Mouse (Mus musculus) large intestine, adult 2 months (tissue): ENCODE results near the gene Hist1h2bh. TPM values are rescaled to one million over a fixed set of nuclear protein-coding genes. Genes with fewer than 3 reads are reported as not detected.
"Not testable (repeated sequence)": the region's sequence is repeated elsewhere in the genome, so short reads cannot be mapped to it uniquely, and the experiment has no call there.

Experiments used
- DNase-seq: peaks from one replicate; pipeline ENCODE4 v3.0.0-alpha.2; 2012; ENCODE audit warnings: low read depth, low spot score
- WGBS: fragments of 180-500 bp; shearing (Covaris S2); methylation state at CpG from one replicate; pipeline ENCODE4 v1.1.7; 2018; 5-methylcytosine and 5-hydroxymethylcytosine counted together
- polyA plus RNA-seq: library from polyadenylated mRNA; depleted of rRNA; stranded (reverse); fragments of >200 nt; gene quantifications from 2 replicates; pipeline ENCODE4 v1.2.3, GENCODE M21; 2012

Gene Hist1h2bh
- polyA plus RNA-seq, 1 experiment = 5.2 TPM

- DNase-seq = no peak
- 13% methylated on average over 9 of the region's 9 CpGs for WGBS
Observed at GRCm38 (mm10) chr13:23554393-23554792, 11.2 kb upstream of the Hist1h2bh start.

- DNase-seq = no peak
Observed at GRCm38 (mm10) chr13:23552962-23553361, 9.8 kb upstream of the Hist1h2bh start, which contains the start of gene Hist1h1d. TSS of gene Hist1h1d (plus strand) at chr13:23553262.

- 47% methylated on average over 8 of the region's 8 CpGs for WGBS
- no peak for DNase-seq
Observed at GRCm38 (mm10) chr13:23551931-23552914, 9.0 kb upstream of the Hist1h2bh start.

GRCm38 (mm10) chr13:23551146-23551834 lies 8.1 kb upstream of the Hist1h2bh start, which contains the start of gene Hist1h4f:
TSS of gene Hist1h4f (minus strand) at chr13:23551648.
- under 1% methylated on average over 47 of the region's 47 CpGs for whole genome bisulfite sequencing
- not testable (repeated sequence) for DNase-seq

GRCm38 (mm10) chr13:23550761-23551145 lies 7.6 kb upstream of the Hist1h2bh start:
- DNase-seq = no peak
- WGBS = 3% methylated on average over 3 of the region's 3 CpGs

GRCm38 (mm10) chr13:23546694-23547093 lies 3.5 kb upstream of the Hist1h2bh start:
- DNase-seq = no peak
- 79% methylated on average over 5 of the region's 5 CpGs for WGBS

- WGBS = under 1% methylated on average over 13 of the region's 14 CpGs
- DNase-seq = not testable (repeated sequence)
Observed at GRCm38 (mm10) chr13:23544787-23545120, 1.6 kb upstream of the Hist1h2bh start.

GRCm38 (mm10) chr13:23543965-23544786 lies 984 bp upstream of the Hist1h2bh start, which contains the start of gene Hist1h3f:
TSS of gene Hist1h3f (plus strand) at chr13:23544052.
- no peak for DNase-seq
- WGBS = under 1% methylated on average over 33 of the region's 45 CpGs

- not testable (repeated sequence) for DNase-seq
- WGBS = 14% methylated on average over 3 of the region's 3 CpGs
Observed at GRCm38 (mm10) chr13:23542225-23542980, 789 bp downstream of the Hist1h2bh start.

GRCm38 (mm10) chr13:23541497-23541896 lies 1.7 kb downstream of the Hist1h2bh start:
- no peak for DNase-seq
- 88% methylated on average over 3 of the region's 3 CpGs for WGBS

GRCm38 (mm10) chr13:23539821-23540220 lies 3.4 kb downstream of the Hist1h2bh start:
- DNase-seq = not testable (repeated sequence)
- WGBS = 58% methylated on average over 1 of the region's 1 CpGs

GRCm38 (mm10) chr13:23538249-23538648 lies 4.9 kb downstream of the Hist1h2bh start:
- no peak for DNase-seq
- WGBS = 81% methylated on average over 5 of the region's 5 CpGs

- 56% methylated on average over 3 of the region's 3 CpGs for WGBS
- DNase-seq = no peak
Observed at GRCm38 (mm10) chr13:23537006-23537710, 6.0 kb downstream of the Hist1h2bh start.

GRCm38 (mm10) chr13:23536076-23536822 lies 6.9 kb downstream of the Hist1h2bh start:
- WGBS = 15% methylated on average over 7 of the region's 7 CpGs
- no peak for DNase-seq

GRCm38 (mm10) chr13:23535137-23536075 lies 7.8 kb downstream of the Hist1h2bh start, which contains the start of gene Hist1h3g:
TSS of gene Hist1h3g (plus strand) at chr13:23535422.
- DNase-seq = not testable (repeated sequence)
- under 1% methylated on average over 47 of the region's 62 CpGs for WGBS

GRCm38 (mm10) chr13:23534368-23535131 lies 8.6 kb downstream of the Hist1h2bh start:
- DNase-seq = no peak
- 1% methylated on average over 15 of the region's 15 CpGs for WGBS
